Mouse (Mus musculus) C2C12 (cell line): ENCODE data around the gene Srrm3.

ENCODE experiments used
- CEBPB ChIP-seq: IDR thresholded peaks from one replicate; pipeline ENCODE4 v1.6.1; 2011; ENCODE audit warnings: low read depth, mild to moderate bottlenecking, control low read depth, moderate library complexity
- CTCF ChIP-seq: IDR thresholded peaks from one replicate; pipeline ENCODE4 v1.5.1; 2011; ENCODE audit not compliant: control insufficient read depth, insufficient read depth, insufficient read length
- MAX ChIP-seq: IDR thresholded peaks from one replicate; pipeline ENCODE4 v1.6.1; 2011; ENCODE audit warnings: mild to moderate bottlenecking, control low read depth
- MYOD1 ChIP-seq: IDR thresholded peaks from one replicate; pipeline ENCODE4 v1.6.1; 2011; ENCODE audit warnings: low read depth; ENCODE audit not compliant: control insufficient read depth, insufficient read length
- MYOG ChIP-seq: IDR thresholded peaks from one replicate; pipeline ENCODE4 v1.6.1; 2011; ENCODE audit not compliant: control insufficient read depth, insufficient read length; ENCODE audit errors: extremely low read depth

DNA sequence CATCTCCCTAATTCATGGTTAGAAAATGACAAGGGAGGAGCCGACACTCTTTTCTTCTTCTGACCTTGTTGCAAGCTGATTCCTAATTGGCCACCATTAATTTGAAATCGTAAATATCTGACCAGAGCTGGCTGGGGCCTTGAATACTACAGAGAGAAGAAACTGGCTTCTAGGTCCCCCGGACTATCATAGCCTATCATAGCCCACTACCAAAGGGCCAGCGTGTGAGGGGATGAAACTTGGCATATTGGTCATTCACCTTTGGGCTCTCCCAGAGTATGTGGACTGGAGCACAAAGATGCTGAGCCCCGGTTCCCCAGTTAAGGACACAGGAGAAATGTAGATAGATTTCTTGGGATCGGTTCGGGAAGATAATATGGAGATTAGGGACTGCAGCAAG, 96.4 kb downstream of the Srrm3 start:
- TF ChIP-seq MYOG (no peak), CTCF (no peak), MYOD1 (no peak), MAX (no peak), CEBPB (no peak)
